Comparison of ENCODE assay signal across 11 mouse cellular contexts in the genomic region with DNA sequence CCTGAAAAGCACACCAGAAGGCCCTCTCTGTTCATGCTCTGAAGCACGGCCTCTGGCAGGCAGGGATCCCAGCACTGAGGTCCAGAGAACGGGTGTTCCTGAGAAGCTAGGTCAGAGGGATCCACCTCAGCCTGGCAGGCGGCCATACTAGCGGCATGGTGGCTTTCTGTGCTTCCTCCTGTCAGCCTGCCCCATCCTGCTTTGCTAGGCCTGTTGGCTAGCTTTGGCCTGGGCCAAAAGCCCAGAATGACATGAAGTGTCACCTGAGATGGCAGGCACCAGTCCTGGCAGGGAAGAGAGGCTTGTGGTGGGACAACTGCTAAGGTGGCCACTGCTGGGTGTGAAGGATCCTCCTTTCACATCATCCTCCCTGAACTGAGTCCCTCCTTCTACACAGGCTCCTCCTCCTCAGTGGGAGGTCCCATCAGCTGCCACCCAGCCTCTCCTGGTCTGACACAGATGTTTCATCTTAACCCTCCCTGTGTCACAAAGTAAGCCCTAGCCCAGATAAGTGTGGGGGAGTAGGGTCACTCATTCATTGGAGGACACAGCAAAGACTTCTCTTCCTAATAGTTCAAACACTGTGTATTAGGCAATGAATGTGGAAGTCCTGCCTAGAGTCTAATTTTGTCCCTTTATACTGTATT.
DNase-seq lines count a peak whose midpoint lies in the region; ATAC-seq lines count a peak whose summit lies in the region.
"Had no signal": no experiment of that assay in that cellular context is flagged by ENCODE, and none has a peak within 500 bp of the region (broad histone marks: within the 10 kb centered on the region; RNA-seq: fewer than 3 reads in every experiment).

No protein-coding gene starts in this region.

- WGBS in forebrain, embryonic 10.5 days, result 72% methylated on average over 4 of the region's 4 CpGs
- 67% methylated on average over 4 of the region's 4 CpGs for WGBS in forebrain, embryonic 13.5 days
- WGBS in hindbrain, embryonic 14.5 days, result 65% methylated on average over 4 of the region's 4 CpGs
- WGBS in midbrain, embryonic 13.5 days, result 65% methylated on average over 4 of the region's 4 CpGs

- H3K9ac ChIP-seq in forebrain, embryonic 13.5 days, result no peak overlapping the region
- H3K9ac ChIP-seq in hindbrain, embryonic 14.5 days, result no peak overlapping the region
- H3K9ac ChIP-seq in midbrain, embryonic 13.5 days (replicated peaks), result no peak overlapping the region

- intact Hi-C loops in heart, postnatal 36 days (cut with DNase I), result no loop called here

- H3K27ac ChIP-seq in forebrain, embryonic 10.5 days, result peak overlapping the region; percentile 48; the same call in 1 of the 2 replicates
- H3K27ac ChIP-seq in forebrain, embryonic 13.5 days, result no peak overlapping the region
- H3K27ac ChIP-seq in hindbrain, embryonic 14.5 days, result no peak overlapping the region
- H3K27ac ChIP-seq in midbrain, embryonic 13.5 days, result no peak overlapping the region
- H3K27ac ChIP-seq: hindbrain, embryonic 10.5 days had no signal

- peaks cover 96% of the 10 kb centered on the region for H3K27me3 ChIP-seq in forebrain, embryonic 10.5 days (ENCODE audit: poor library complexity, severe bottlenecking)
- peaks cover 19% of the 10 kb centered on the region; the same call in 1 of the 2 replicates for H3K27me3 ChIP-seq in forebrain, embryonic 13.5 days
- H3K27me3 ChIP-seq in hindbrain, embryonic 14.5 days (ENCODE audit: control insufficient read depth, insufficient read depth, low read length), result 0 out of 2 replicates have a peak, but pooled peaks cover 5% of the 10 kb centered on the region
- H3K27me3 ChIP-seq in midbrain, embryonic 13.5 days, result peaks cover 46% of the 10 kb centered on the region

- H3K4me1 ChIP-seq in forebrain, embryonic 10.5 days, result peaks cover 37% of the 10 kb centered on the region
- H3K4me1 ChIP-seq in forebrain, embryonic 13.5 days, result peaks cover 18% of the 10 kb centered on the region; the same call in 1 of the 2 replicates
- H3K4me1 ChIP-seq in hindbrain, embryonic 14.5 days (replicated peaks; ENCODE audit: control insufficient read depth, insufficient read depth, low read length), result no peaks in the 10 kb centered on the region
- H3K4me1 ChIP-seq in midbrain, embryonic 13.5 days (replicated peaks), result no peaks in the 10 kb centered on the region

- DNase-seq in forebrain, embryonic 10.5 days (ENCODE audit: extremely low spot score, low spot score), result peak; percentile 12
- DNase-seq in urinary bladder, postnatal 14 days (ENCODE audit: low spot score), result peak; percentile 24
- DNase-seq in urinary bladder, adult 18-20 months (ENCODE audit: low spot score in 2 of 2), result no peak
- peak; percentile 32 to 45 for DNase-seq in heart, postnatal 36 days
- DNase-seq in hindbrain, embryonic 14.5 days (ENCODE audit: low spot score), result no peak
- DNase-seq in layer of hippocampus, adult 8-10 months (ENCODE audit: low spot score in 2 of 2), result no peak
- DNase-seq: B cell, adult 2 months; spleen, adult 18-20 months had no signal

- H3K4me3 ChIP-seq in forebrain, embryonic 10.5 days, result no peak overlapping the region
- H3K4me3 ChIP-seq in forebrain, embryonic 13.5 days, result no peak overlapping the region
- H3K4me3 ChIP-seq in hindbrain, embryonic 14.5 days (replicated peaks; ENCODE audit: low read length), result no peak overlapping the region
- H3K4me3 ChIP-seq in midbrain, embryonic 13.5 days (replicated peaks), result no peak overlapping the region
- H3K4me3 ChIP-seq: hindbrain, embryonic 10.5 days had no signal

- no peaks in the 10 kb centered on the region for H3K9me3 ChIP-seq in forebrain, embryonic 10.5 days
- no peaks in the 10 kb centered on the region for H3K9me3 ChIP-seq in forebrain, embryonic 13.5 days (replicated peaks)
- no peaks in the 10 kb centered on the region for H3K9me3 ChIP-seq in hindbrain, embryonic 14.5 days (ENCODE audit: control insufficient read depth, low read length)
- H3K9me3 ChIP-seq in midbrain, embryonic 13.5 days, result no peaks in the 10 kb centered on the region
- H3K9me3 ChIP-seq: hindbrain, embryonic 10.5 days had no signal

- H3K36me3 ChIP-seq in forebrain, embryonic 10.5 days (replicated peaks), result no peaks in the 10 kb centered on the region
- H3K36me3 ChIP-seq in forebrain, embryonic 13.5 days (ENCODE audit: poor library complexity, severe bottlenecking), result no peaks in the 10 kb centered on the region
- H3K36me3 ChIP-seq in hindbrain, embryonic 14.5 days (replicated peaks; ENCODE audit: control insufficient read depth, insufficient read depth), result no peaks in the 10 kb centered on the region
- H3K36me3 ChIP-seq in midbrain, embryonic 13.5 days, result no peaks in the 10 kb centered on the region
- H3K36me3 ChIP-seq: hindbrain, embryonic 10.5 days had no signal

- ATAC-seq in forebrain, embryonic 13.5 days, result no peak
- no peak for ATAC-seq in hindbrain, embryonic 14.5 days (ENCODE audit: low FRiP score)
- ATAC-seq in midbrain, embryonic 13.5 days, result no peak

- no peak overlapping the region for H3K4me2 ChIP-seq in forebrain, embryonic 13.5 days
- no peak overlapping the region for H3K4me2 ChIP-seq in hindbrain, embryonic 14.5 days (replicated peaks)
- H3K4me2 ChIP-seq in midbrain, embryonic 13.5 days (replicated peaks), result no peak overlapping the region

Comparison
In these comparisons a context has a peak if more than half of its experiments do, and no peak if none do; other contexts are left out.
1. DNase-seq: peak in forebrain, embryonic 10.5 days (single experiment), urinary bladder, postnatal 14 days (single experiment) and heart, postnatal 36 days (2 of 2); none in urinary bladder, adult 18-20 months (0 of 2), hindbrain, embryonic 14.5 days (single experiment) and layer of hippocampus, adult 8-10 months (0 of 2).